Mouse (Mus musculus): ENCODE data around the gene Olfr91. TPM values are rescaled to one million over a fixed set of nuclear protein-coding genes. Genes with fewer than 3 reads are reported as not detected.
"Not testable (repeated sequence)": the region's sequence is repeated elsewhere in the genome, so short reads cannot be mapped to it uniquely, and the experiment has no call there.

Gene Olfr91
- polyA plus RNA-seq (2012; rRNA removed): not detected in 2 replicates

DNA sequence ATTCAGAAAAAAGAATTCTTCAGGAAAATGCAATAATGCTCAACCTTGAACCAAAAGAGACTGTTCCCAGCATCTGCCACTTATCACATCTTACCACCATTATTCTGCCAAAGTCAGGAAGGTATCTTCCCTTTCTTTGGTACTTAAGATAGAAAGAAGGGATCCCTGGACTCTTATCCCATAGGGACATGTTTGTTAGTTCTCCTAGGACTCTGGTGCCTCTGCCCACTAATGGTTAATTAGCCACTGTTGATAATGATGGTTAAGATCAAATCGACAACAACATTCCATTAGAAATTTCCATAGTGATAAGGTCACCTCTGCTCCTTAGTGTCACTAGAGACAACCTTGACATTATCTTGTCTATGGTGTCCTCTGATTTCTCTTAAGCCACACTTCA is at the start of gene Olfr91:
Gene Olfr91 (minus strand): TSS at position 101 of the 400 bp plus-strand sequence.
- no peak for DNase-seq (ENCODE audit: low spot score)

DNA sequence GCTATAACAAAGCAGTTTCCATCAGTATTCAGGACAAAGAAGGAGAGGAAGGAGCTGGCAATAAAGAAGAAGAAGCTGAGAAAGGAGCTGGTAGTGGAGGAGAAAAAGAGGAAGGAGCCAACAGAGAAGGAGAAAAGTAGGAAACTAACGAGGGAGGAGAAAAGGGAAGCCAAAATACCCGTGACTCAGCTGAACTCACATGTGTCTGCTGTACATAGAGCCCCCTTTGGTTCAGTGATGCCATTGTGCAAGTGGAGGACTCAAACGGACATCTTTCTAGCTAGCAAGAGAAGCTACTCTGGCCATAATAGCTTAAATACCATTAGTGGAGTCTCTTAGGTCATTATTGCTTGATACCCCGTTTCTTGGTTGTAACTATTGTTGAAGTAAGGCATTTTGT is 33.3 kb upstream of the Olfr91 start:
- not testable (repeated sequence) for DNase-seq (ENCODE audit: low spot score)

DNA sequence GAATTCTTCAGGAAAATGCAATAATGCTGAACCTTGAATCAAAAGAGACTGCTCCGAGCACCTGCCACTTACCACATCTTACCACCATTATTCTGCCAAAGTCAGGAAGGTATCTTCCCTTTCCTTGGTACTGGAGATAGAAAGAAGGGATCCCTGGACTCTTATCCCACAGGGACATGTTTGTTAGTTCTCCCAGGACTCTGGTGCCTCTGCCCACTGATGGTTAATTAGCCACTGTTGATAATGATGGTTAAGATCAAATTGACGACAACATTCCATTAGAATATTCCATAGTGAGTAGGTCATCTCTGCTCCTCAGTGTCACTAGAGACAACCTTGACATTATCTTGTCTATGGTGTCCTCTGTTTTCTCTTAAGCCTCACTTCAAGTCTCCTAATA is 21.9 kb upstream of the Olfr91 start, which contains the start of gene Olfr92:
Gene Olfr92 (minus strand): TSS at position 101 of the 400 bp plus-strand sequence.
- DNase-seq (ENCODE audit: low spot score): no peak

DNA sequence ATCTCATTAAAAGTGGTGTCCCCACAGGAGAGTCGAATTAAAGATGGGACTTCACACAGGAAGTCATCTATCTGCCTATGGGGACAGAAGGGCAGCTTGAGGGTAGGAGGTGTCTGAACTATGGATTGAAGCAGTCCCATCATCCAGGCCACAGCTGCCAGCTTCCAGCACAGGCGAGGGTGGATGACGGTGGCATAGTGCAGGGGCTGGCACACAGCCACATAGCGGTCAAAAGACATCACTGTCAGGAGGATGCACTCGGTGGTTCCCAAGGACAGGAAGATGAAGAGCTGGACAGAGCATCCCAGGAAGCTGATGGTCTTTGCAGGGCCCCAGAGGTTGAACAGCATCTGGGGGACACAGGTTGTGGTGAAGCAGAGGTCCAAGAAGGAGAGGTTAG is 4.8 kb downstream of the Olfr91 start:
- no peak for DNase-seq (ENCODE audit: low spot score)

DNA sequence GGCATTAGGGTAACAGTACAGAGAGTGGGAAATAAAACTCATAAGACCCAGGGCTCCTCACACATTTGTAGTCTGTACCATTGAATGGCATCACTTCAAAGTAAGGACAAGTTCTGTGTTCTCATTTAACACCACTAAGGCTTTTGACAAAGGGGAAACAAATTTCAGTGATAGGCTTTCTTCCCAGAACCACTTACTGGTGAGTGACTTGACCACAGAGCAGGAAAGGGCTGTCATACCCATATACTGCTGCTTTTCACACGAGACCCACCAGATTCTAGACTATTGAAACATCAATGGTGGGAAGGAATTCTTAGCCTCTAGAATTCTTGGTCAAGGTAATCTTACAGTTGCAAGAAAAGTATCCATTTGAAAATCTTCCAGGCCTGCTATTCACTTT is 5.9 kb downstream of the Olfr91 start:
- no peak for DNase-seq (ENCODE audit: low spot score)

DNA sequence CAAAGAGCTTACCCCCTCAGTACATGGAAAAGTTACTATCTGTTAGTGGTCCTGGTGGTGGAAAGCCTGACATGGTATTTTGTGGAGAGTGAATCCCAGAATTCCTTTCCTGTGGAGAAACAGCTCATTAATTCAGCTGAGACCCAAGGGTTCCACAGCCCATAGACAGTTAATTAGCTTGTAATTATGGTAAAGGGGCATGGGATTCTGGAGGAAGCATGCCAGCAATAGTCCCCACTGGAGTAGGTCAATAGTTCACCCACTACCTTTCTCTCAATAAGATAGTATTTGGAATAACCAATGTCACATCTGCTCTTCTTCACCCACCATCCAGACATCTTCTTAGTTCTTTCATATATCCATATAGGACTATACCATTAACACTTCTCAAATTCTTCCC is 9.7 kb downstream of the Olfr91 start, which contains the start of gene Olfr90:
Gene Olfr90 (minus strand): TSS at position 101 of the 400 bp plus-strand sequence.
- no peak for DNase-seq (ENCODE audit: low spot score)

DNA sequence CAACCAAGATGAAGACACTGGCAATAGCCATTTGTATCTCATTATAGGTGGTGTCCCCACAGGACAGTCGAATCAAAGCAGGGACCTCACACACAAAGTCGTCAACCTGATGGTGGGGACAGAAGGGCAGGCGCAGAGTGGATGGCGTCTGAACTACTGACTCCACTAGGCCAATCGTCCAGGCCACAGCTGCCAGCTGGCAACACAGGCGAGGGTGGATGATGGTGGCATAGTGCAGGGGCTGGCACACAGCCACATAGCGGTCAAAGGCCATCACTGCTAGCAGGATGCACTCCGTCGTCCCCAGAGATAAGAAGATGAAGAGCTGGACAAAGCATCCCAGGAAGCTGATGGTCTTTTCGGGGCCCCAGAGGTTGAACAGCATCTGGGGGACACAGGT is 12.5 kb downstream of the Olfr91 start:
- no peak for DNase-seq (ENCODE audit: low spot score)

DNA sequence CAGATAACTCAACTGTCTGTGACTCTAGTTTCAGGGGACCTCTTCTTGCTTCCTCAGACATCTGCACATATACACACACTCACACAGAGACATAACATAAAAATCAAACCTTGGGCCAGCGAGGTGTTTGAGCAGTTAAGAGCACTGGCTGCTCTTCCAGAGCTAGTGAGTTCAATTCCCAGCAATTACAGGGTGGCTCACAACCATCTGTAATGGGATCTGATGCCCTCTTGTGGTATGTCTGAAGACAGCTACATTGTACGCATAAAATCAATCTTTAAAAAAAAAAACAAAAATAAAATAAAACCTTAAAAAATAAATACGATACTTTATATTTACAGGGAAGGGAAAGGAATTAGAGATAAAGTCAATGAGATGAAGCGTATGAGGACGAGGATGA is 13.4 kb downstream of the Olfr91 start:
- no peak for DNase-seq (ENCODE audit: low spot score)

DNA sequence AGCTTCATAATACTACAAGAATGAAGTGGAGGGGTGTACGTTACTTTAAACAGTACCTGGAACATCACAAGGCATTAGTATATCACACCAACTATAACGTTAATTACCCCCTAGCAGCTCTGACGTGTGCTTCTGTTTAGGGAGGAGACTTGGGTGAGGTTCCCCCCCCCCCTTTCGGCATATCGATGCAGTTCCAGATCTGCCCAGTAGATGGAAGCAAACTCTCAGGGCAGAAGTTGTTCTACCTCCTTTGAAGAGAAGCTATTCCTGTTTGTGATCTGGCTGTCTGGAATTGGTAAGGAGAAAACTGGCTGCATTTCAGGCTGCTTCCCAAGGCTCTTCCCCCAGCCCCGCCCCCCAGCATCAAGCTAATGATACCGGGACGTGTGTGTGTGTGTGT is 14.8 kb downstream of the Olfr91 start:
- no peak for DNase-seq (ENCODE audit: low spot score)

DNA sequence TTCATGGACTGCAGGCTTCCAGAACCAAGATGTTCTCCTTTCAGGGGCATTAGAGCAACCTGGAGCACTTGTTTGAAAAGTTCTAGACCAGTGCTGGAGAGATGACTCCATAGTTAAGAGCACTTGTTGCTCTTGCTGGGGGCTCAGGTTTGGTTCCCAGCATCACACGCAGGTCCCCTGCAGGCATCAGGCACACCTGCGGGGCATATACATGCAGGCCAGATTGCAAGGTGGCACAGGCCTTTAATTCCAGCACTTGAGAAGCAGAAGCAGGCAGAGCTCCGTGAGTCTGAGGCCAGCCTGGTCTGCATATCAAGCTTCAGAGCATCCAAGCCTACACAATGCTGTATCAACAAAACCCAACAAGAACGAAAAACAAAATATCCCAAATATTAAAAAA is 16.4 kb downstream of the Olfr91 start:
- no peak for DNase-seq (ENCODE audit: low spot score)

DNA sequence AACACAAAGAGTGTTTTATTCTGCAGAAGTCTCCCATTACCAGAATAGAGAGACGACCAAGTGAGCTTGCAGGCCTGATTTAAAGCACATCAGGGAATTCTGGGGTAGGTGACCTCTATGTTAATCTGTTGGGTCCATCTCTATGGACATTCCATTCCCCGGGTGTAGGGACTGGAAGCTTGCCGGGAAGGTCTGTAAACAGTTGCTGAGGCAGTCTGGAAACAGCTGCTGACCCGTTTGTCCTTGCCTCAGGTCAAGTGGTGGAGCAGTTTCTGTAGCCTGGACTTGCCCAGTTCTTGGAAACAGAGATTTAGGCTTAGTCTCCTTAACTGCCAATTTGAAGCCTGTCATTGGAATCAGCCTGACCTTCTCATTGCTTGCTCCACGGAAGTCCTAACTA is 18.0 kb downstream of the Olfr91 start:
- no peak for DNase-seq (ENCODE audit: low spot score)

DNA sequence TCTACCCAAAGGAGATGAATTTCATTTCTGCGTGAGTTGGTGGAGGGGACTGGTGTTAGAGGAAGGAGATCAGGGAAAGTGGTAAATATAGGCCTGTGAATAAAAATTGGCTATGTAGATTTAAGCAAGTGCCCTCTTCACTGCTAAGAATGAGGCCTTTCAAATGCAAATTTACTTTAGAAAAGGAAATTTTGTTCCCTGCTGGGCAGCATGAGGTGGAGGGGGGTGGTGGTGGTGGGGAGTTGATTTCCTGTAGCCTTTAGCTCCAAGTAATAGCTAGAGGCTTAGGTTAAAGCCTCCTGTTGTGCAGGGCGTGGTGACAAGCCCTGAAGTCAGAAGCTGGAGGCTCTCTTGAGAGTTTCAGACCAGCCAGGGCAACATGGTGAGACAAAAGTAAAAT is 19.1 kb downstream of the Olfr91 start:
- no peak for DNase-seq (ENCODE audit: low spot score)

DNA sequence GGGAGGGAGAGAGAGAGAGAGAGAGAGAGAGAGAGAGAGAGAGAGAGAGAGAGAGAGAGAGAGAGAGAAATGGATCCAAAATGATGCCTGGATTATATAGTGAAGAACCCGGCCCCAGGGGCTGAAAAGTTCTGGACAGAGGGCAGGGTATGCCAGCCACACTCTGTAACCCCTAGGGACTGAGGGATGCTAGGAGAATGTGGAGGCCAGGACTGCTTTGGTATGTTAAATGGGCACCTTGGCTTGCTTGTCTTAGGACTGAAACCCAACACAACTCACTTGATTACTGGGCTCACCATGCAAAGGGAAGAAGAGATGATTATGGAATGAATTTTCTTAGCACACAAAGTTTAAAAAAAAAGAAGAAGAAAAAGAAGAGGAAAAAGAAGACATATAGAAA is 19.9 kb downstream of the Olfr91 start:
- DNase-seq (ENCODE audit: low spot score): no peak

DNA sequence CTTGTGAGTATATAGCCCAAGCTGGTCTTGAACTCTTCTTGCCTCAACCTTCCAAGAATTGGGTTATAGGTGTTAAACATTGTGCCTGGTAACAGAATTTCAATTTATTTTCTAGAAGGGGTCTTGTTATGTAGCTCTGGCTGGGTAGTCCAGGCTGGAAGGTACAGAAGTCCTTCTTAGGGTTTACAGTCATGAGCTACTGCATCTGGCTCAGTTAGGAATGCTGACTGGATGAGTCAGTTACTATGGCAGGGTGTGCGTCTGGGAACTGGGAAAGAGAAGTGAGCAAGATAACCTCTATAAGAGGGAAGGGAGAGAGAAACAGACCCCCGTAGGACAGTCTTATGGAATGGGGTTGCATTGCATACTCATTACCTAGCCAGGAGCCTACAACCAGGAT is 22.3 kb downstream of the Olfr91 start:
- DNase-seq (ENCODE audit: low spot score): no peak

DNA sequence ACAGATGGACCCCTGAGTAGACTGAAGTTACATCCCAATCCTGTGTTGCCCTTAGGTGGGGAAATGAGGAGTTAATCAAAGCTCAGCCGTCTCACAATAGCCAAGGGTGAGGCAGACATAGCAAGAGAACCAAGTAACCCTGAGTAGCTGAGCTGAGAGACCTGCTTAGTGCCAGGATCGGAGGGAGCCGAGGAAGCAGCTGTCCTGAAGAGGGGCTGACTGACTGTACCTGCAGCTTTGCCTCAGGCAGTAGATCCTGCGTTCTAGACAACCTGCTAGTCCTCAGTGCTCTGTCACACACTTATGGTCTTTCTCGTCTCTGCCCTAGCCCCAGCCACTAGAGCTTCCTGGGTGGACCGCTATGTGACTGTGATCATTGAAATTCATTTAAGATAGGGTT is 22.9 kb downstream of the Olfr91 start:
- DNase-seq (ENCODE audit: low spot score): no peak

DNA sequence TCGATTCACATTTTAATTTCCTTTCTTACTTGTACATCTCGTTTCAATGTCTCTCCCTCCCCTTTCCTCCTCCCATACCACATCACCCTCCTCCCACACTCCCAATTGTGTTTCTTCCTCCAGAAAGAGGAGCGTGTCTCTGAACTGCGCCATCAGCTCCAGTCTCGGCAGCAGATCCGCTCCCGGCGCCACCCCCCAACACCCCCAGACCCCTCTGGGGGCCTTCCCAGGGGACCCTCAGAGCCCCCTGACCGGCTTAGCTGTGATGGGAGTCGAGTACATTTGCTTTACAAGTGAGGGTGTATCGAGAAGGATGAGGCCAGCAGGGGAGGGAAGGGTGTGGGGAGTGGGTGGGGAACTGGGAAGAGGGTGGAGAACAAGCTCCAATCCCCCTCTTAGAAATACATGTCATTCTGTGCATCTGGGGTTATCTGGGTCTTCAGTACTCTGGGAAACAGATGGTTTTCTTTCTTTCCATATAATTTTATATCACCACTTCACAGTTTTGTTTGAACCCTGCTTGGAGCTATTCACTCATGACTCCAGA is 25.3 kb downstream of the Olfr91 start:
- DNase-seq (ENCODE audit: low spot score): no peak

DNA sequence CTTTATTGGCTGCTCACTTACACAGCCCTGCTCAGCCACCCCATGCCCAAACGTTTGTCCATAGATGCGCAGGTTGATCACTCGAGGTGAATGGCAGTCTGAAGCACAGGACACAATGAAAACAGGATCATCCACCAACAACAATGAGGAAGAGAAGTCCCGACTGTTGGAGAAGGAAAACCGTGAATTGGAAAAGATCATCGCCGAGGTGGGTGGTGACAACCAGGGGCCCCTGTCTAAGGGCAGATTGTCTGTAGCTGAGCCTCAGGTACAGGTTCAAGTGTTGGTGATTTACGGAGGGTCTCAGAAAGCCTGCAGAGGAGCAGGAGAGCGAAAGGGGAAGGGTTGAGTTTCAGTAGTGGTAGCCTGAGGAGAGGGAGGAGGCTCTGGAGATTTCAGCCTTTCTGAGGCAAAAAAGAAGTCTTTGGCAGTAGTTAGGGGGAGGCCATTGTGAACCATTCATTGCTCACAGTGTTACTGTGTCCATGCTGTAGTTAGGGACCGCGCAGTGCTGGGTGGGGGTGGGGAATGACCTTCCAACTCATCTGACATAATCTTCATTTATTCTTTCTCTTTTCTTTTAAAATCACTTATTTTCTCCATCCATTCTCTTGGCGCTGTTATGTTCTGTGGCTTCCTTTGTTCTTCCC is 25.9 kb downstream of the Olfr91 start:
- DNase-seq (ENCODE audit: low spot score): no peak

DNA sequence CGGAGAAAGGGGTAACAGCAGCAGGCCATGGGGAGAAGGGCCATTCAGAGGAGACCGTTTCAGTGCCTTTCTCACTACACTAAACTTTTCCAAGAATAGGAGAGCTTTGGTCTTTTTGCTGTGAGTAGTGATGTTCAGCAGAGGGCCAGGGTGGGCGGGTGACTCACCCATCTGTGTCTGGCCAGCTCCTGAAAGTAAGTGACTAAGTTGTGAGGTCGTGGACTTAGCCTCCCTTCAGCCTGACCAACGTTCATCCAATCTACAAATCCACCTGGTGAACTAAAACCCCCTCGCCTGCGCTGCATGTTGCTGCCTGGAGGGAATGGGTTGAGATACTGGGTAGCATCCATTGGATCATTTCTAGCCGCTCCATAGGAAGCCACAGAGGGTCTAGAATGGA is 28.0 kb downstream of the Olfr91 start:
- DNase-seq (ENCODE audit: low spot score): no peak

DNA sequence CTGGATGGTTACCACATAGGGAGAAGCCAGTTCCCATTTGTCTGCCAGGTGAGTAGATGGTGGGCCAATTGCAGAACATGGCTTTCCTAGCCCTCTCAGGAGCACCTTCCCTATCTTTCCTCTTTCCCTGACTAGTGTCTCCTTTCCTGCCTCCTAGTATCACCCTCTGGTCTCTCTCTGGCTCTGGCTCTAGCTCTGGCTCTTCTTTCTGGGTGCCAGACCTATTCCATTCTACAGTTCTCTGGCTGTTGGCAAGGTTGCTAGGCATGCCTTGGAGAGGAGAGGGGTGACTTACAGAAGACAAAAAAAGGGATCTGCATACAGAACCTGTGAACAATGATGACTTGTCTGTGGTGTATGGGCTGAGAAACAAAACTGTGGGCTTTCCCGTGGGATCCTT is 30.2 kb downstream of the Olfr91 start:
- no peak for DNase-seq (ENCODE audit: low spot score)

DNA sequence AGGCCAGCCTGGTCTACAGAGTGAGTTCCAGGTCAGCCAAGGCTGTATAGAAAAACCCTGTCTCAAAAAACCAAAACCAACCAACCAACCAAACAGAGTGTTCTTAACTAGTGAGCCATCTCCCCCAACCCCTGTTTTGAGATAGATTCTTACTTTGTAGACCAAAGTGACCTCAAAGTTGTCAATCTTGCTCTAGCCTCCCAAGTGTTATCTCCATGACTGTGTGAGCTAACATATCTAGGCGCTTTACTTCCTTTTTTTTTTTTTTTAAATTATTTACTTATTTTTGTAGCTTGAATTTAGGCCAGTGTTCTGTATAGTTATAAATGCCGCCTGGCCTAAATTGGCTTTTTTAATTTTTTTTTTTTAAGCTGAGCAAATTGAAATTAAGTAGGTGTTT is 32.1 kb downstream of the Olfr91 start:
- no peak for DNase-seq (ENCODE audit: low spot score)

DNA sequence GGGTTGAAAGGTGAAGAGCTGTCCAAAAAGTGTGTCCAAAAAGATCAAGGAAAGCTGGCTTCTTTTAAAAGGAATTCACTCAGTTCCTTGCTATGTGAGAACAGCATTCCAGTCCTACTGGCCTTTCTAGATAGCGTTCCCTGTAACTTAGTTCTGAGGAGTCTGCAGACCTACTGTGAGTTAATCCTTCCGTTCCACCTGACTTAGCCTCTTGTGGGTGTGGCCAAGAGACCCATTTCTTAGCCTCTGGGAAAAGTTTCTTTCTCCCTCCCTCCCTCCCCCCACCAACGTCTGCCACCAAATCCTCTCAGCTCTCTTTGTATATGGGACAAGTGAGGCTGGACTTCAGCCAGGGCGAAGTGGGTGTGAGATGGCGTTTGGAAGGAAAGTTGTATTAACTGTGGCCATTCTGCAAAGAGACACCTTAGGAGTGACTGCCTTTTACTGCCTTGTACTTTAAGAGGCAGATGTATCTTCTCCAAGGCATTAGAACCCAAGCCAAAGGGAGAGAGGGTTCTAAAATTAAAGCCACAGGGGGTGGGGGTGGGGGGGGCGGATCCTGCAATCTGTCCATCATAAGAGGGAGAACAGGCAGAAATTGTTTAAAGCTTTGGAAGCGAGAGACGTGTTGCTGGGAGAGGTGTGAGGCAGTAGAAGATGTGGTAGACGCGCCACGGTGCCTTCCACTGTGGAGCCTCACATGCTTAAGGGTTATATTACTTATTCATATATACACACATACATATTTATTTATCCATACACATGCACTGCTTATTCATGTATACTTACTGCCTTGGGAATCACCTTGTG is 34.2 kb downstream of the Olfr91 start:
- no peak for DNase-seq (ENCODE audit: low spot score)

DNA sequence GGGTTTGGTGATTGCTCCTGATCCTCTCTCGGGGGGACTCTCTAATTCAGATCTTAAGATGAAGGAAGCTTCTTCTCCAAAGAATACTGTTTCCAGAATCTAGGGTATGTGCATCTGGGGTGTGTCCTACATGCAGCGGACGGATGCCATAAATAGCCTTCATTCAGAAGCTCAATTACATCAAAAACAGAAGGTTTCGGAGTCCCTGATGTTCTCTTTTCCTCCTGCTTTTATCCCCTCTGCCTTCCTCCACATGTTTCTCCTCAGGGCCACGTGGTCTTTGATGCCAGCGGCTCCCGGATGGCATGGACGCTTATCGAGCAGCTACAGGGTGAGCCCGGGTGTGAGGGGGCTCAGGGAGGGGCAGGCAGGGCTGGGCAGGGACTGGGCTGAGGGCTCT is 35.0 kb downstream of the Olfr91 start:
- DNase-seq (ENCODE audit: low spot score): no peak

DNA sequence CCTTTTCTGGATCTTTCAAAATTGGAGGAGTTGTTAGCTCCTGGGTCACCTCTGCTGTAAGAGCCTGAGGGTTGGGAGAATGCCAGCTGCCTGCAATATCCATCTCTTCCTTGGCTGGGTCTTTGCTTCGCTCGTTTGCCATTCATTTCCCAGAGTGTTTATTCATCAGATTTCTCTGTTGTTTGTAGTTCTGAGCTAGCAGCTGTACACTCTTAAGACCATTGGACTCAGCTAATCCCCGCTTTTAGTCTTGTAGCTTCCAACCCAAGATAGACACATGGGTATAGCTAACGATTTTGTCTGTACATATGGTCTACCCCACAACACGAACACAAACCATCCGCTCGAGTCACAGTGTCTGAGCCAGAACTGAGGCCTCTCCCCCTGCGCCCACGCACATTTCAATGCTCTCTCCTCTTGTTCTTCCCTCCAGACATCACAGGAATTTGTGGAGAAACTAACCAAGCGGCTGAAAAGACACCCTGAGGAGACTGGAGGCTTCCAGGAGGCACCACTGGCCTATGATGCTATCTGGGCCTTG is 35.9 kb downstream of the Olfr91 start:
- no peak for DNase-seq (ENCODE audit: low spot score)

Data from urinary bladder, adult 2 months (tissue).